Mouse (Mus musculus) liver, adult 2 months (tissue): ENCODE data around the gene Gpr160.

ENCODE experiments used
- CTCF ChIP-seq: fragments of 200-500 bp; IDR thresholded peaks from 2 replicates; pipeline ENCODE4 v1.5.1; 2011; ENCODE audit warnings: low read depth, low read length, control low read depth
- POLR2A ChIP-seq: fragments of 200-500 bp; IDR thresholded peaks from 2 replicates; pipeline ENCODE4 v1.6.1; 2011; ENCODE audit warnings: low read length, control low read depth; ENCODE audit not compliant: insufficient read depth; ENCODE audit errors: extremely low read depth

DNA sequence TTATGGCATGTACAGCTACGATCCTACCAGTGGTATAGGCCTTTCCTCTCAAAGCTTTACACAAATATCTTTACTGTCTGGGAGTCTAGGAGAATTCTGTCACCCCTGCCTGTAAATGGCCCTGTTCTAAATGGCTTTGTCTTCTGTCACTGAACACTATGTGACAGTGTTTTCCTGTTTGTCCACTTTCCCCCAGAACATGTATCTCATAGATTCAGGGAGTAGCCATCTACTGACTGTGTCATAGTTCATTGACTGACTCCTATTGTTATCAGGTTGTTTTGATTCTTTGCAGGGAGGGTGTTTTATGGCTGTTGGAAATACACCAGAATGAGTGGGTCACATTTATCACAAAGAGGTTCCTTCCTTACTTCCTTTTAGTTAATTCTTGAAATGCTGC lies 14.2 kb downstream of the Gpr160 start:
- no peak for TF ChIP-seq CTCF
- no peak for TF ChIP-seq POLR2A
